Mouse (Mus musculus) limb, embryonic 15.5 days (tissue): ENCODE data around the gene Zcchc14. TPM values are rescaled to one million over a fixed set of nuclear protein-coding genes. Genes with fewer than 3 reads are reported as not detected.
"Not testable (repeated sequence)": the region's sequence is repeated elsewhere in the genome, so short reads cannot be mapped to it uniquely, and the experiment has no call there.

Source experiments
- ATAC-seq: fragments of 200-750 bp; cut with Nextera tagmentation; 2 replicates; pipeline ENCODE4 v1.8.0; 2017; ENCODE audit warnings: low read depth, moderate TSS enrichment; ENCODE audit not compliant: insufficient number of reproducible peaks, low FRiP score, low TSS enrichment
- H3K27ac ChIP-seq: fragments of 300-500 bp; sonication (generic); 2 replicates; pipeline ENCODE4 v1.5.1; 2015; ENCODE audit warnings: moderate library complexity, mild to moderate bottlenecking, inconsistent platforms
- H3K27me3 ChIP-seq: fragments of 300-500 bp; sonication (generic); 2 replicates; pipeline ENCODE4 v1.6.1; 2015; ENCODE audit warnings: inconsistent platforms
- H3K36me3 ChIP-seq: fragments of 300-500 bp; sonication (generic); 2 replicates; pipeline ENCODE4 v1.6.1; 2015; ENCODE audit warnings: inconsistent platforms
- H3K4me1 ChIP-seq: fragments of 300-500 bp; sonication (generic); 2 replicates; pipeline ENCODE4 v1.6.1; 2015; ENCODE audit warnings: inconsistent platforms
- H3K4me2 ChIP-seq: fragments of 300-500 bp; sonication (generic); 2 replicates; pipeline ENCODE4 v1.6.1; 2015; ENCODE audit warnings: mild to moderate bottlenecking, inconsistent platforms
- H3K4me3 ChIP-seq: fragments of 300-500 bp; sonication (generic); 2 replicates; pipeline ENCODE4 v1.5.1; 2015; ENCODE audit warnings: mild to moderate bottlenecking, inconsistent platforms
- H3K9ac ChIP-seq: fragments of 300-500 bp; sonication (generic); 2 replicates; pipeline ENCODE4 v1.6.1; 2015; ENCODE audit warnings: inconsistent platforms
- H3K9me3 ChIP-seq: fragments of 300-500 bp; sonication (generic); 2 replicates; pipeline ENCODE4 v1.6.1; 2016; ENCODE audit warnings: inconsistent platforms
- WGBS: fragments of 180-500 bp; shearing (Covaris S2); methylation state at CpG from one replicate; pipeline ENCODE4 v1.1.7; 2015; 5-methylcytosine and 5-hydroxymethylcytosine counted together
- polyA plus RNA-seq: library from polyadenylated mRNA; unstranded; fragments of >200 nt; fragmentation: Nextera tagmentation; extraction: Ambion mirVana; gene quantifications from 2 replicates; pipeline ENCODE4 v1.2.1, GENCODE M21; 2015

Zcchc14 gene
- polyA plus RNA-seq, 1 experiment from 2014 or later, result 13.8 TPM

- 82% methylated on average over 4 of the region's 4 CpGs for WGBS
- no peak overlapping the region for H3K9ac ChIP-seq
- no peak overlapping the region for H3K4me2 ChIP-seq
- H3K9me3 ChIP-seq, result no peaks in the 10 kb centered on the region
- H3K27me3 ChIP-seq, result no peaks in the 10 kb centered on the region; the same call in 1 of the 2 replicates
- no peak overlapping the region for H3K4me3 ChIP-seq
- ATAC-seq, result no peak
- H3K27ac ChIP-seq, result no peak overlapping the region
- no peaks in the 10 kb centered on the region for H3K36me3 ChIP-seq
- H3K4me1 ChIP-seq, result no peaks in the 10 kb centered on the region
Measured at GRCm38 (mm10) chr8:121680896-121681295, 28.2 kb upstream of the Zcchc14 start.

- H3K4me2 ChIP-seq, result no peak overlapping the region
- H3K9me3 ChIP-seq, result no peaks in the 10 kb centered on the region
- ATAC-seq, result no peak
- H3K27ac ChIP-seq, result no peak overlapping the region
- WGBS, result 68% methylated on average over 5 of the region's 5 CpGs
- H3K4me3 ChIP-seq, result no peak overlapping the region
- H3K9ac ChIP-seq, result no peak overlapping the region
- H3K27me3 ChIP-seq, result no peaks in the 10 kb centered on the region; the same call in 1 of the 2 replicates
- H3K36me3 ChIP-seq, result no peaks in the 10 kb centered on the region
- H3K4me1 ChIP-seq, result peaks cover 4% of the 10 kb centered on the region; the same call in 1 of the 2 replicates
Measured at GRCm38 (mm10) chr8:121678696-121679095, 26.0 kb upstream of the Zcchc14 start.

GRCm38 (mm10) chr8:121675701-121676100 lies 23.0 kb upstream of the Zcchc14 start:
- Histone ChIP-seq H3K27me3 (no peaks in the 10 kb centered on the region), H3K4me3 (no peak overlapping the region), H3K9me3 (no peaks in the 10 kb centered on the region), H3K27ac (no peak overlapping the region), H3K36me3 (no peaks in the 10 kb centered on the region), H3K9ac (no peak overlapping the region), H3K4me1 (peaks cover 4% of the 10 kb centered on the region; the same call in 1 of the 2 replicates), H3K4me2 (peak overlapping the region; percentile 17; the same call in 1 of the 2 replicates)
- 43% methylated on average over 20 of the region's 20 CpGs for WGBS
- ATAC-seq, result no peak

- Histone ChIP-seq H3K9me3 (no peaks in the 10 kb centered on the region), H3K4me2 (no peak overlapping the region), H3K27ac (no peak overlapping the region), H3K9ac (no peak overlapping the region), H3K4me3 (no peak overlapping the region), H3K27me3 (no peaks in the 10 kb centered on the region), H3K4me1 (peaks cover 4% of the 10 kb centered on the region; the same call in 1 of the 2 replicates), H3K36me3 (no peaks in the 10 kb centered on the region)
- no peak for ATAC-seq
- WGBS, result 72% methylated on average over 3 of the region's 3 CpGs
Measured at GRCm38 (mm10) chr8:121675161-121675560, 22.5 kb upstream of the Zcchc14 start.

GRCm38 (mm10) chr8:121674524-121674923 lies 21.8 kb upstream of the Zcchc14 start:
- H3K4me2 ChIP-seq, result no peak overlapping the region
- 55% methylated on average over 5 of the region's 5 CpGs for whole genome bisulfite sequencing
- no peaks in the 10 kb centered on the region for H3K27me3 ChIP-seq
- H3K4me1 ChIP-seq, result peaks cover 4% of the 10 kb centered on the region; the same call in 1 of the 2 replicates
- no peak for ATAC-seq
- H3K9me3 ChIP-seq, result no peaks in the 10 kb centered on the region
- H3K4me3 ChIP-seq, result no peak overlapping the region
- no peaks in the 10 kb centered on the region for H3K36me3 ChIP-seq
- no peak overlapping the region for H3K9ac ChIP-seq
- no peak overlapping the region for H3K27ac ChIP-seq

GRCm38 (mm10) chr8:121673917-121674316 lies 21.2 kb upstream of the Zcchc14 start:
- Histone ChIP-seq H3K9ac (no peak overlapping the region), H3K4me2 (no peak overlapping the region), H3K4me1 (peaks cover 10% of the 10 kb centered on the region), H3K27ac (no peak overlapping the region), H3K9me3 (no peaks in the 10 kb centered on the region), H3K27me3 (no peaks in the 10 kb centered on the region), H3K4me3 (no peak overlapping the region), H3K36me3 (no peaks in the 10 kb centered on the region)
- no peak for ATAC-seq
- 78% methylated on average over 5 of the region's 5 CpGs for WGBS

- Histone ChIP-seq H3K4me3 (no peak overlapping the region), H3K4me2 (no peak overlapping the region), H3K9me3 (no peaks in the 10 kb centered on the region), H3K36me3 (no peaks in the 10 kb centered on the region), H3K4me1 (peaks cover 18% of the 10 kb centered on the region), H3K27me3 (no peaks in the 10 kb centered on the region), H3K9ac (no peak overlapping the region), H3K27ac (no peak overlapping the region)
- no peak for ATAC-seq
- whole genome bisulfite sequencing, result 67% methylated on average over 4 of the region's 4 CpGs
Measured at GRCm38 (mm10) chr8:121673153-121673552, 20.5 kb upstream of the Zcchc14 start.

GRCm38 (mm10) chr8:121669208-121669607 lies 16.5 kb upstream of the Zcchc14 start:
- H3K27me3 ChIP-seq, result no peaks in the 10 kb centered on the region
- no peak overlapping the region for H3K4me2 ChIP-seq
- peaks cover 25% of the 10 kb centered on the region for H3K4me1 ChIP-seq
- H3K36me3 ChIP-seq, result no peaks in the 10 kb centered on the region
- no peak overlapping the region for H3K9ac ChIP-seq
- no peak overlapping the region for H3K4me3 ChIP-seq
- WGBS, result 13% methylated on average over 8 of the region's 8 CpGs
- ATAC-seq, result no peak; the same call in 1 of the 2 replicates
- H3K9me3 ChIP-seq, result no peaks in the 10 kb centered on the region
- H3K27ac ChIP-seq, result peak overlapping the region; percentile 22; the same call in 1 of the 2 replicates

GRCm38 (mm10) chr8:121668553-121668952 lies 15.9 kb upstream of the Zcchc14 start:
- no peak for ATAC-seq
- peak overlapping the region; percentile 14; the same call in 1 of the 2 replicates for H3K27ac ChIP-seq
- no peaks in the 10 kb centered on the region for H3K27me3 ChIP-seq
- no peaks in the 10 kb centered on the region for H3K9me3 ChIP-seq
- WGBS, result 50% methylated on average over 6 of the region's 6 CpGs
- H3K4me3 ChIP-seq, result no peak overlapping the region
- H3K4me1 ChIP-seq, result peaks cover 25% of the 10 kb centered on the region
- H3K36me3 ChIP-seq, result no peaks in the 10 kb centered on the region
- H3K9ac ChIP-seq, result no peak overlapping the region
- H3K4me2 ChIP-seq, result no peak overlapping the region

GRCm38 (mm10) chr8:121667936-121668500 lies 15.3 kb upstream of the Zcchc14 start:
- WGBS, result 76% methylated on average over 9 of the region's 9 CpGs
- not testable (repeated sequence) for H3K9me3 ChIP-seq, H3K27me3 ChIP-seq, H3K36me3 ChIP-seq, ATAC-seq, H3K4me2 ChIP-seq, H3K4me3 ChIP-seq, H3K9ac ChIP-seq
- H3K4me1 ChIP-seq, result peaks cover 25% of the 10 kb centered on the region
- H3K27ac ChIP-seq, result peak overlapping the region; percentile 14; the same call in 1 of the 2 replicates

GRCm38 (mm10) chr8:121665329-121665728 lies 12.6 kb upstream of the Zcchc14 start:
- ATAC-seq, result peak; percentile 62
- H3K36me3 ChIP-seq, result no peaks in the 10 kb centered on the region
- peak overlapping the region; percentile 35 for H3K4me2 ChIP-seq
- H3K4me3 ChIP-seq, result peak overlapping the region; percentile 18; the same call in 1 of the 2 replicates
- 7% methylated on average over 16 of the region's 16 CpGs for WGBS
- peak overlapping the region; percentile 77 for H3K27ac ChIP-seq
- H3K9ac ChIP-seq, result no peak overlapping the region
- no peaks in the 10 kb centered on the region for H3K27me3 ChIP-seq
- no peaks in the 10 kb centered on the region for H3K9me3 ChIP-seq
- H3K4me1 ChIP-seq, result peaks cover 25% of the 10 kb centered on the region

- no peaks in the 10 kb centered on the region for H3K27me3 ChIP-seq
- no peak overlapping the region for H3K9ac ChIP-seq
- 93% methylated on average over 12 of the region's 12 CpGs for WGBS
- H3K4me2 ChIP-seq, result no peak overlapping the region
- H3K4me3 ChIP-seq, result no peak overlapping the region
- no peak for ATAC-seq
- no peaks in the 10 kb centered on the region for H3K36me3 ChIP-seq
- no peak overlapping the region for H3K27ac ChIP-seq
- peaks cover 11% of the 10 kb centered on the region; the same call in 1 of the 2 replicates for H3K4me1 ChIP-seq
- H3K9me3 ChIP-seq, result no peaks in the 10 kb centered on the region
Measured at GRCm38 (mm10) chr8:121663101-121663500, 10.4 kb upstream of the Zcchc14 start.
